Mouse (Mus musculus): ENCODE results near the gene Trmt5. TPM values are rescaled to one million over a fixed set of nuclear protein-coding genes. Genes with fewer than 3 reads are reported as not detected.

The Trmt5 gene
- polyA plus RNA-seq, 1 experiment from 2014 or later, result 18.3 TPM

GRCm38 (mm10) chr12:73259269-73259668 is 27.2 kb downstream of the Trmt5 start:
- H3K4me1 ChIP-seq (ENCODE audit: control insufficient read depth, insufficient read depth, low read length), result no peaks in the 10 kb centered on the region
- H3K27ac ChIP-seq (ENCODE audit: low read depth, low read length), result no peak overlapping the region
- WGBS, result 95% methylated on average over 6 of the region's 6 CpGs
- DNase-seq (ENCODE audit: low spot score, missing footprints), result no peak
- no peak overlapping the region for H3K4me2 ChIP-seq
- H3K4me3 ChIP-seq (ENCODE audit: low read depth, low read length), result no peak overlapping the region
- H3K36me3 ChIP-seq (ENCODE audit: control insufficient read depth, insufficient read depth, low read length), result no peaks in the 10 kb centered on the region
- H3K9me3 ChIP-seq (ENCODE audit: control insufficient read depth, low read length), result no peaks in the 10 kb centered on the region
- no peak overlapping the region for H3K9ac ChIP-seq (ENCODE audit: low read length)
- no peaks in the 10 kb centered on the region for H3K27me3 ChIP-seq (ENCODE audit: control insufficient read depth, insufficient read depth, low read length)
- ATAC-seq (ENCODE audit: low FRiP score), result no peak

GRCm38 (mm10) chr12:73255006-73255405 is 31.5 kb downstream of the Trmt5 start:
- no peak overlapping the region for H3K27ac ChIP-seq (ENCODE audit: low read depth, low read length)
- H3K27me3 ChIP-seq (ENCODE audit: control insufficient read depth, insufficient read depth, low read length), result no peaks in the 10 kb centered on the region
- no peak overlapping the region for H3K4me3 ChIP-seq (ENCODE audit: low read depth, low read length)
- no peak for ATAC-seq (ENCODE audit: low FRiP score)
- DNase-seq (ENCODE audit: low spot score, missing footprints), result no peak
- H3K4me1 ChIP-seq (ENCODE audit: control insufficient read depth, insufficient read depth, low read length), result no peaks in the 10 kb centered on the region
- no peaks in the 10 kb centered on the region for H3K9me3 ChIP-seq (ENCODE audit: control insufficient read depth, low read length)
- H3K36me3 ChIP-seq (ENCODE audit: control insufficient read depth, insufficient read depth, low read length), result no peaks in the 10 kb centered on the region
- WGBS, result 85% methylated on average over 2 of the region's 2 CpGs
- H3K4me2 ChIP-seq, result no peak overlapping the region
- no peak overlapping the region for H3K9ac ChIP-seq (ENCODE audit: low read length)

GRCm38 (mm10) chr12:73245687-73246086 is 40.8 kb downstream of the Trmt5 start:
- no peak overlapping the region for H3K9ac ChIP-seq (ENCODE audit: low read length)
- H3K4me1 ChIP-seq (ENCODE audit: control insufficient read depth, insufficient read depth, low read length), result no peaks in the 10 kb centered on the region
- 84% methylated on average over 5 of the region's 5 CpGs for WGBS
- no peak overlapping the region for H3K4me3 ChIP-seq (ENCODE audit: low read depth, low read length)
- H3K27me3 ChIP-seq (ENCODE audit: control insufficient read depth, insufficient read depth, low read length), result no peaks in the 10 kb centered on the region
- H3K27ac ChIP-seq (ENCODE audit: low read depth, low read length), result no peak overlapping the region
- H3K36me3 ChIP-seq (ENCODE audit: control insufficient read depth, insufficient read depth, low read length), result no peaks in the 10 kb centered on the region
- no peak for DNase-seq (ENCODE audit: low spot score, missing footprints)
- H3K4me2 ChIP-seq, result no peak overlapping the region
- ATAC-seq (ENCODE audit: low FRiP score), result no peak
- H3K9me3 ChIP-seq (ENCODE audit: control insufficient read depth, low read length), result no peaks in the 10 kb centered on the region

- WGBS, result 73% methylated on average over 10 of the region's 10 CpGs
- Histone ChIP-seq H3K9ac (ENCODE audit: low read length) (no peak overlapping the region), H3K4me1 (ENCODE audit: control insufficient read depth, insufficient read depth, low read length) (no peaks in the 10 kb centered on the region), H3K36me3 (ENCODE audit: control insufficient read depth, insufficient read depth, low read length) (no peaks in the 10 kb centered on the region), H3K27me3 (ENCODE audit: control insufficient read depth, insufficient read depth, low read length) (no peaks in the 10 kb centered on the region), H3K9me3 (ENCODE audit: control insufficient read depth, low read length) (no peaks in the 10 kb centered on the region), H3K27ac (ENCODE audit: low read depth, low read length) (no peak overlapping the region), H3K4me3 (ENCODE audit: low read depth, low read length) (no peak overlapping the region), H3K4me2 (no peak overlapping the region)
- ATAC-seq (ENCODE audit: low FRiP score) (no peak), DNase-seq (ENCODE audit: low spot score, missing footprints) (no peak)
Measured at GRCm38 (mm10) chr12:73241960-73242359, 44.5 kb downstream of the Trmt5 start.

DNA sequence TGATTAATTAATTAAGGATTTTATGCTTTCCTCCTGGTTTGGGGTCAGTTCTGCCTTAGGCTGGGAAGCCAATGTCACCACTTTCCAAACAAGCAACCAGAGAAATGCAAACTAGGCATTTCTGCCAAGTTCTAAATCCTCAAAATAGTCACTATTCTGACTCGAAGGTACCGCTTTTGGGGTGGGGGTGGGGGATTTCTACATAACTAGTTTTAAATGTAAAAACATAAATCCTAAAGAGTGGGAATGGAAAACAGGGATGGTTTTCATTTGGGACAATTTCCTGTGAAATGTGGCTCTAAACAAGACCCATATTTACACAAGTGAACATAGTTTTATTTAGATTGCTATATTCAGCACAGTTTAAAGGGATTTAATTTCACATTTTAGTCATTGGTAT is 53.9 kb downstream of the Trmt5 start:
- no peak overlapping the region for H3K4me2 ChIP-seq
- no peaks in the 10 kb centered on the region for H3K9me3 ChIP-seq (ENCODE audit: control insufficient read depth, low read length)
- WGBS, result 79% methylated on average over 2 of the region's 2 CpGs
- ATAC-seq (ENCODE audit: low FRiP score), result no peak
- H3K27ac ChIP-seq (ENCODE audit: low read depth, low read length), result no peak overlapping the region
- H3K4me1 ChIP-seq (ENCODE audit: control insufficient read depth, insufficient read depth, low read length), result no peaks in the 10 kb centered on the region
- H3K27me3 ChIP-seq (ENCODE audit: control insufficient read depth, insufficient read depth, low read length), result no peaks in the 10 kb centered on the region
- no peak overlapping the region for H3K4me3 ChIP-seq (ENCODE audit: low read depth, low read length)
- H3K9ac ChIP-seq (ENCODE audit: low read length), result no peak overlapping the region
- no peaks in the 10 kb centered on the region for H3K36me3 ChIP-seq (ENCODE audit: control insufficient read depth, insufficient read depth, low read length)
- no peak for DNase-seq (ENCODE audit: low spot score, missing footprints)

- no peak overlapping the region for H3K4me2 ChIP-seq
Measured at GRCm38 (mm10) chr12:73231552-73231951, 55.0 kb downstream of the Trmt5 start.

GRCm38 (mm10) chr12:73230196-73230595 is 56.3 kb downstream of the Trmt5 start:
- Histone ChIP-seq H3K36me3 (ENCODE audit: control insufficient read depth, insufficient read depth, low read length) (no peaks in the 10 kb centered on the region), H3K9ac (ENCODE audit: low read length) (no peak overlapping the region), H3K4me2 (no peak overlapping the region), H3K4me3 (ENCODE audit: low read depth, low read length) (no peak overlapping the region), H3K4me1 (ENCODE audit: control insufficient read depth, insufficient read depth, low read length) (no peaks in the 10 kb centered on the region), H3K27me3 (ENCODE audit: control insufficient read depth, insufficient read depth, low read length) (no peaks in the 10 kb centered on the region), H3K9me3 (ENCODE audit: control insufficient read depth, low read length) (no peaks in the 10 kb centered on the region), H3K27ac (ENCODE audit: low read depth, low read length) (no peak overlapping the region)
- ATAC-seq (ENCODE audit: low FRiP score) (no peak), DNase-seq (ENCODE audit: low spot score, missing footprints) (no peak)

More at GRCm38 (mm10) chr12:73231552-73231951, 55.0 kb downstream of the Trmt5 start:
- Histone ChIP-seq H3K36me3 (ENCODE audit: control insufficient read depth, insufficient read depth, low read length) (no peaks in the 10 kb centered on the region), H3K27ac (ENCODE audit: low read depth, low read length) (no peak overlapping the region), H3K9ac (ENCODE audit: low read length) (no peak overlapping the region), H3K4me1 (ENCODE audit: control insufficient read depth, insufficient read depth, low read length) (no peaks in the 10 kb centered on the region), H3K9me3 (ENCODE audit: control insufficient read depth, low read length) (no peaks in the 10 kb centered on the region), H3K27me3 (ENCODE audit: control insufficient read depth, insufficient read depth, low read length) (no peaks in the 10 kb centered on the region), H3K4me3 (ENCODE audit: low read depth, low read length) (no peak overlapping the region)
- DNase-seq (ENCODE audit: low spot score, missing footprints), result no peak
- ATAC-seq (ENCODE audit: low FRiP score), result no peak

Other genes with a start within 250 kb of the Trmt5 start
- 10.4 and 12.1 TPM in 2 replicates for gene Six1, start 232.8 kb downstream of the Trmt5 start, polyA plus RNA-seq (2014; fragmentation: Nextera tagmentation; extraction: Ambion mirVana)
- gene Six4, start 173.3 kb downstream of the Trmt5 start, polyA plus RNA-seq (2014; fragmentation: Nextera tagmentation; extraction: Ambion mirVana), result 2.9 and 3.0 TPM in 2 replicates
- 36.8 and 38.7 TPM in 2 replicates for gene Mnat1, start 163.0 kb downstream of the Trmt5 start, polyA plus RNA-seq (2014; fragmentation: Nextera tagmentation; extraction: Ambion mirVana)
- 8.0 and 8.4 TPM in 2 replicates for gene Slc38a6, start 69 bp upstream of the Trmt5 start, polyA plus RNA-seq (2014; fragmentation: Nextera tagmentation; extraction: Ambion mirVana)

Measured in midbrain, embryonic 11.5 days (tissue).